Mouse (Mus musculus) Muller cell, postnatal 12 days (primary cell): ENCODE results near the gene Rbms3.

ENCODE experiments used
- DNase-seq: peaks from one replicate; pipeline ENCODE4 v3.0.0-alpha.2; 2015; ENCODE audit errors: inconsistent ontology term

Gene Rbms3

DNA sequence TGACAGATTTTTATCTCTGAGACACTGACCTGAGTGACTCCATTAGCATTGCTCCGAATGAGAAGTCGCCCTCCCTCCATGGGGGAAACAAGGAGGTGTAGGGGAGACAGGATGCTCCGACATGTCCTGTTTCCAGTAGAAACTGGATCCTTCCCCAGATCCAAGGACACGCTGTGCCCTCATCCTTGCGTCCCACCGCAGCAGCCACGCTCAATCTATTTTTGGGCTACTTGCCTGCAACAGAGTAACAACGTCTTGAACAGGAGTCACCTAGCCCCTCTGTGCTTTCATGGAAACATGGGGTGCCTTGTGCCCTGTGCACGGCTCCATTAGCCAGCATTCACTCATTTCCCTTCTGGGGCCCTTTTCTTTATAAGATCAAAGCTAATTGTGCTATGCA is at the start of gene Rbms3:
Gene Rbms3 (minus strand): TSS at position 143 of the 400 bp plus-strand sequence.
- DNase-seq: no peak

DNA sequence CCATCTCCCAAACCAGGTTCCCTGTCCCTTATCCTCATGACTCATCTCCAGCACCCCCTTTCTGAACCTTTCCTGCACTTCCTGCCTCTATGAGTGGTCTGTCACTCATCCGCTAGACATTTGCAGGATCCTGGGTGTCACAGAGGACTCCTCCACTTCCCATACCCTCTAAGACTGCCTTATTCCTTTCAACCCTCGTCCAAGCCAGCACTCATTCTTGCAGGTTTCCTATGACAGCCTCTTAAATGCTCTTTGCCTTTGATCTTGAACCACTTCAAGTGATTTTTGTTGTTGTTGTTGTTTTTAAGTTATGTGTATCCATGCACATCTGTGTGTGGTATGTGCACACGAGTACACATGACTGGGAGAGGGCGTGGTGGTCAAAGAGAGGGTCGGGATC is 43.6 kb upstream of the Rbms3 start:
- no peak for DNase-seq

DNA sequence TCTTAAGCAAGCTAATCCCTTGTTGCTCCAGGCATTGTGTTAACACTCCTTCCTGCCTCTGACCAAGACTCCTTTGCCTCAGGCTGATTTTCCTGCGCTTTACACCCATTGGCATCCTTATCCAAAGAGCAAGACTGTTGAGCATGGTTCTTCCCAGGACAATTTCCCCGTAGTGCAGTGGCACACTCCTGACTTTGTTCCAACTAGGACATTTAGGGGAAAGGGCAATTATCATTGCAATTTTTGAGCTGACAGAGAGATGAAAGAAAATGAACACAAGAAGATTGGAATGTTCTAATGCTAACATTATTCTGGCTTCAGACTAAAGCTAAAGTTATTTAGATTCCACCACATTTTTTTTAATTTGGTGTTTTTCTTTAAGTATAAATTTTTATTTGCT is 24.9 kb upstream of the Rbms3 start:
- DNase-seq: peak; percentile 34

DNA sequence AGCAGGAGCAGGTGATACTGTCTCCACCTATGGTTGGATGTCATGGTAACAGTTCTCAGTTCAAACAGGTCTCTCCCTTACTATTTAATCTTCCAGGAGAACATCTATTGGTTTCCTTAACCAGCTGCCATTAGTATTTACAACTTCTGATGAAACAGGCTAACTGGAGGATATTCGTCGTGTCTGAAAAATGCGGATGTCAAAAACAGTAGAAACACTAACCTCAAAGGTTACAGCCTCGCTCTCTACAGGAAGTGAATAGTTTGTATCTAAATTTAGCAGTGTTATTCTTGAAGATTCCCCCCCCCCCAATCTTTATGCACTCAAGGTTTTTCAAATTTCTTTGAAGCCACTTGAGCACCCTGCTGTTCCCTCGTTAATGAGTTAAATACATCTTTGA is 23.9 kb upstream of the Rbms3 start:
- peak; percentile 27 for DNase-seq

DNA sequence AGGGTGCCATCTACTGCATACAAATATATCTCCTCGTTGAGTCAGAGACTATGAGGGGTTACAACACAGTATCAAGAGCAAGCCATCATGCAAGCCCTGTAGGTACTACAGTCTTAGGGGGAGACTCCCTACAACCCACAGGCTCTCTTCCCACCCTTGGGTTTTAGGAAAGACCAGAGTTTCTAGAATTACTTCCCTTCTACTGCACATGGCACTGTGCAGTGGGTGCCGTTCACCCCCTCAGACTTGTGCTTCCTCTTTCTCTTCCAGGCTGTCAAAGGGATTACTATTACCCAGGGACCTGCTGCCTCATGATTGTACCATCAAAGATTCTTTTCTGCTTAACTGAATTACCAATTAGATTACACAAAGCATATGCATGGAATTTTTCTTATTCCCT is 16.4 kb upstream of the Rbms3 start:
- no peak for DNase-seq

DNA sequence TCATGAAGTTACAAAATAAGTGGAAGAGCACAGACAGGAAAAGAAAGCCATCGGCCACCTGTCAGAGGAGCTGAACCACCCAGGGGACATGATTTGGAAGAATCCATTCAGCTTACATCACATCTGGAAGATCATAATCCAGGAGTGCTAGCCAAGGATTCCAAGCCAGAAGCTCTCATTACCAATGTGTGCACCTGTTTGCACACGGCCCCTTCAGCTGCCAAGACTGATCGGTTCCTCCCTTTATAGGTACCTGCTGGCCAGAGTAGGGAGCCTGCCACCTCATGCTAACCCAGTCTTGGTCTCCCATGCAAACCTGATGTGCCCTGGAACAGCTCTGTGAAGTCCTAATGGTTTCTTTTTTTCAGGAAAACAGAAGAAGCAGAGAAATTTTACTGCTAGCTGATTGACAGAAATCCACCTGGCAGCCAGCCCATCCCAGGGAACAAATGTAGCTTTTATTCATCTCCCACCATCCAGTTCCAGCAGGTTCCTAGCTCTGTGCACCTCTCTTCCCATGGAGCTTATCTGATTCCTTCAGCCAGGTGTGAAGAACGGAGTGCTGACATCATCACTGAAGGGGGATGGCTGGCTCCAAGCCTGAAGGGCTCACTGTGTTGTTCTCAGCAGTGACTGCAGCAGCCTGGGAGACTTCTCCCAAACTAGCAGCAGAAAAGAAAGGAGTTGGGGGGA is 11.5 kb upstream of the Rbms3 start:
- no peak for DNase-seq

DNA sequence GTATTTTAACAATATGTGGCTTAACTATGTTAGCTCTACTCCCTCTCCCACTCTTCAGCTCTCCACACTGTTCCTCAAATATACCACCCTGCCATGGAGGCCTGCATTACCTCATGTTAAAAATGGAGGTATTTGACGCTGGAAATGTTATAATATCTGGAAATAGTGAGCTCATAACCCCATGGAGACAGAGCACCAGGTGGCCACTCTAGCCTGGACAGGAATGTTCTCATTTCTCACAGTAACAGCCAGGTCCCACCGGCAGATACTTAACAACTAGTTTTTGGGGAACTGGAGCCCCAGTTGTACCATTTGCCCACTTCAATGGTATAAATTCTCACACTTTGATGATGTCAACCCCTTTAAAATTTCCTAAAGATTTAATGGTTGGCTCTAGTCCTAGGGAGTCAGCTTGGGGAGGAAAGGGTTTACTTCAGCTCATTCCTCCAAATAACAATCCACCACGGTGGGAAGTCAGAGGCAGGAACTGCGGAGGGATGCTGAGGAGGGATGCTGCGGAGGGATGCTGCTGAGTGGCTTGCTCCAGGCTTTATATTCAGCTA is 9.0 kb upstream of the Rbms3 start:
- DNase-seq: no peak

DNA sequence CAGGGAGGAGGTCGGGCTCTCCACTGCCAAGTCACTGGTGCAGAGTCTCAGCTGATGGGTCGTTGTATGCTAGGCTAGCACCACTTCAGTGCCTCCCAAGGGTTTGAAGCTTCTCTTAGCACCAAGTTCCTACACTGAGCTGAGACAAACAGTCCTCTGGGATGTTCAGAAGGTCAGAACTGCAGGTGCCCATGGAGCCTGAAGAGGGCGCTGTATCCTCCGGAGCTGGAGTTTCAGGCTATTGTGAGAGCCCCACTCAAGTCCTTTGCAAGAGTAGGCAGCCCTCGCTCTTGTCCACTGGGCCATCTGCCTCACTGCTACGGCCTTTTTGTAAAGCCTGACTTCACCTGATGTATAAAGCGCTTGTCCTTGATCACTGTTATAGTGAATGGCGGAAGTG is 6.8 kb upstream of the Rbms3 start:
- no peak for DNase-seq

DNA sequence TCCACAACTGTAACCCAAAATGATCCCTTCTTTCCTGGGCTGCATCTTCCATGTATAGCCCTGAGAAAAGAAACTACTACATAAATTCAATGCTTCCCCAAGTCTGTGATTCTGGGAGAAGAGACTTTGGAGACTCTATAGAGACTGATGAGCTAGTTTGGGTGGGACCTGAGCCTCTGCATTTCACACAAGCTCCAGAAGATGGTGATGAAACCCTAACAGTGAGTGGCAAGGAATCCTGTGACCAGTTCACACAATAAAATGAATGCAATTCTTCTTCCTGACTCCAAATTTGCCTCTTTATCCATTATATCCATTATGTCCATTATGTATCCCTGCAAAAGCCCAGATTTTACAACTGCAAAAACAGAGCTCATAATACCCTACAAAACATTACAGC is 2.5 kb downstream of the Rbms3 start:
- no peak for DNase-seq

DNA sequence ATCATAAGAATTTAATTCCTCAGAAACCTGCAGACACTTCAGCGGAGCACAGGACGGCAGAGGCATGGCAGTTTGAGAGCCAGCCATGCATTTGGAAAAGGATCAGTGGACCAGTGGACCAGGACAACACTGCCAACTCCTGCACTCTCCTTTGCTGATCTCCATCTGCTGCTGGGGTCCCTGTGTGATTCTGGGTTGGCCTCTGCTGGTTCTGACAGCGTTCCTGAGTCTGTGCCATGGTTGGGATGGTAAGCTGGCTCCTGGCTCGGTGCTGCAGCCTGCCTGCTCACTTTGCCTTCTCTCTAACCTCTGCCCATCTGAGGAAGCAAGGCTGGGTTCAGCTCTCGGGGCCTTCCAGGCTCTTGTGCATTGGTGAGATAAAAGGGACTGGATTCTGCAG is 28.9 kb downstream of the Rbms3 start:
- DNase-seq: no peak

DNA sequence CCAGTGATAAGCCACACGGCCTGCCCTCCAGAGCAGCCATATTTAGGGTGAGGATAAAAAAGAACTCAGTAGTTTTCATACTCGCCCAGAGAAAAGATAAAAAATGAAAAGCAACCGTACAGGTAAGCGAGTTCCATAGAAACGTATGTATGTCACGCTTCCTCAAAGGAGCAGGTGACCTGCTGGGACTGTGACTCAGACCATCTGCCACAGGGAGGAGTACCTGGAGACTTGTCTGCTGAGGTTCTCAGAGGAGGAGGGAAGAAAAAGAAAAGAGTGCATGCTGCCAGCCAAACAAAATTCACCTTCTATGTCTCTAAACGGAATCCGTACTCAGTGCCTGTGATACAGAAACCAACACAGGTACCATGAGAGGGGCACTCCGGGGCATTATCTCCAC is 30.4 kb downstream of the Rbms3 start:
- DNase-seq: no peak

DNA sequence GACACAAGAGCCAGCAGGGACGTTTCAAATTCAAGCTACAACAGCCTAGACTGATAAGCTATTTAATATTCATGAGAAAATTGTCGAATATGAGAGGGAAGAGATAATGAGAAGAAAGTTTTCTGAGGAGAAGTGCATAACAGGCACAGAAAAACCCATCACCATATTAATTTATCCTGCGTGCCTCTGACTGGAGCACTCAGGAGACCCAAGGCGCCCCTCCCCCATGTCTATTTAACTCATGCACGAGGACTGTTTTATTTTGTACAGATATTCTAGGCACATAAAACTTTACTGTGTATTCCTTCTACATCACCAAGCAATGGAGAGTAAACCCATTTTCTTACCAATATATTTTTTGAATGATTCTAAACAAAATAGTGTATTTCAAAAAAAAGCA is 33.6 kb downstream of the Rbms3 start:
- DNase-seq: no peak

DNA sequence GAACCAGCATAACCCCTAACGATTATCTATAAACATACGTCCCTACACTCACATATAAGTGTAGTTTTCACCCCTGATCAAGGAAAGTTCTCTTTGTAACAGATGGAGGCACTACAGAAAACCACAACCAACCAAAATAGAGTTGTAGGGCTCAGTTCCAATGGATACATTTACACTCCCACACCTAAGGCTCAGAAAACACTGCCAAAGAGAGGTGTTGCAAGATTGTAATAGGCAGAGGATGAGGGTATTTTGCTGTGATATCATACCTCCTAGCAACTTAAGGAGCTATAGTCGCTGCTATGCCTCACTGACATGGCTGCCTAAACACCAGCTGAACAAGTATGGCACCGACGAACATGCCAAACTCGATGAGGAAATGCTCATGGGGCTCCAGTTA is 44.4 kb downstream of the Rbms3 start:
- DNase-seq: no peak

DNA sequence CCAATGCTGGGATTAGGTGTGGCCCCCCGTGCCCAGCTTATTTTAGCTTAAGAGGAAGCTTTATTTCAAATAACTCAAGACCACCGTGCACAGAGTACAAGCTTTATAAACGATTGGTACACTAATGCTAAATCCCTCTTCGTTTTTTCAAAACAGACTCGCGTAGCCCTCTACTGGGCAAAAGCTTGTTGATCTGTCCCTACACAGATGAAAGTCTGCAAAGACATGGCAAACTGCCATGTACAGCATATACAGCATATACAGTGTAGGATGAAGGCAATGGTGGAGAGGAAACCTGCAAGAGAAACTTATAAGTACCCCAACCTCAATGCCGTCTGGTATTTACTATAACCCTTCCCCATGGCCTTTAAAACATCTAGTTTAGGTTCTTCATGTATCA is 46.1 kb downstream of the Rbms3 start:
- DNase-seq: no peak

DNA sequence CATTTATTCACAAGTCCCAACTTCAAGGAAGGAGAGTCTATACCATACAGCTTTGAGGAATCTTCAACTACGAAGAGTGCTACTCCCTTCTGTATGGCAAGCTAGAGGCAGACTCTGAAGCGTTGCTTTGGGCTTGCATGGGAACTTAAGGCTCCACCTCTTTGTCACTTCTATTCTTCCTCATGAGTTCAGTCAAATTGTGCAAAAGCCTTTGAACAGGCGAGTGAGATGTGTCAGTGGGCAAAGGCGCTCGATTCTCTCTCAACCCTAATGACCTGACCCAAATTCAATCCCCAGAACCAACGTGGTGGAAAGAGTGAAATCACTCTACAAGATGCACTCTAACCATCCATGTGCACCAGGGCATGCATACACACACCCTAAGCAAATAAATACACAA is 47.1 kb downstream of the Rbms3 start:
- peak; percentile 77 for DNase-seq

DNA sequence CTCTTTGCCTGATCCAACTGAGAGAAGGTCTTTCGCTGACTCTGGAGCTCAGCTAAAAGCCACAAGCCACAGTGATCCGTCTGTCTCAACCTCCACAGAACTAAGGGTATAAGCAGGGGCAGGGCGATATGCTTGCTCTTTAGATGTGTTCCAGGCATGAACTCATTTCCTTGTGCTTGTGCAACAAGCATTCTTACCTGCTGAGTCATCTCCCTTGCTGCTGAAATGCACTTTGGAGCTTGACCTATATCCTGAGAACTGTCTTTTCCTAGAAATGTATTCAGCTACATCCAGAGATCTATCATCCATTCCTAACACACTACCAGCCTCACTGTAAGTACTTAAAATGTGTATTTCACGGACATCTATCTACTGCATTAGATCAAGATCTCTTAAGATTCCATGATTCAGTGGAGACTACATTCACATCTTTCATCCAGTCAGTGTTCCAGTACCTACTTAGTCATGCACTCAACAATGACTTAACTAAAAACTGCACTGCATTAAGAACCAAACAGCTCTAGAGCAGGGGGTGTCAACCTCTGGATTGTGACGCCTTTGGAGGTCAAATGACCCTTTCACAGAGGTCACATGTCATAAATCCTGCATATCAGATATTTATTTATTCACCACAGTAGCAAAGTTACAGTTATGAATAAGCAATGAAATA is 58.4 kb downstream of the Rbms3 start:
- peak; percentile 77 for DNase-seq

DNA sequence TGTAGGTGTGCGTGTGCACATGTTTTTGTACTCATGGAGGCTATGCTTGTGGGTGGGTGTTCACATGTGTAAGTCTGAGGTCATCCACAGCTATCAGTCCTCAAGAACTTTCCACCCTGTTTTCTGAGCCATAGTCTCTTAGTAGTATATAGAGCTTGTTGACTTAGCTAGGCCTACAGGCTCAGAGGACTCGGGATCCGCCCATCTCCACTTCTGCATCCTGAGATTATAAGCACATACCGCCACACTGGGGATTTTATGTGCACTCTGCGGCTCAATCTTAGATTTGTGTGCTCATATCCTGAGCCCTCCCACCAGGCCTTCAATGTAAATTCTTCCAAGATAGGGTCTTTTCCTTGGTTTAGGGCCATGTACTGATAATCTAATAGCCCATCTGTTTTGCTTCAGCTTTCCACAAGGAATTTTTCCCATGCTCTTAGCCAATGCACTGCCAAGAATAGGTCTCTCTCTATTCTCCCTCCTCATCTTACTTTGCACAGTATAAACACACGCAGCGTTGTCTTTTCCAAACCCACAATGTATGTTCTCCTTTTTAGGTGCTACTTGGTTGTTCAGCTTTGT is 59.4 kb downstream of the Rbms3 start:
- no peak for DNase-seq

DNA sequence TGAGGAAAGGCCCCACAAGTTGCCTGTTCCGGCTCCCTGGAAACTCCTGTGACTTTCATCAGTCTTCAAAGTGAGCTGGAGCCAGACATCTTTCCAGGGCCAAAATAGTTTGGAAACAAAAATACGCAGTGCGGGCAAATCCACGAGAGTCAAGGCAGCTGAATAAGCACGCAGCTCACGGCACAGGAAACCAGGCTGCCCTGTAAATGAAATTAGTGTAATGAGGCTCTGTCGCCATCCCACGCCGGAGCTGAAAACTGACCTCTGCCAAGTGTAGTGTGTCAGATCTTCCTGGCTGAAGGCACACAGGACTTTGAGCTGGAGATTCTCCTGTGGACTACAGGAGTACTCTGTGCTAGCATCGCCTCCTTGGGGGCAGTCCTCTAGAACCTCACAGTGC is 63.4 kb downstream of the Rbms3 start:
- peak; percentile 38 for DNase-seq

DNA sequence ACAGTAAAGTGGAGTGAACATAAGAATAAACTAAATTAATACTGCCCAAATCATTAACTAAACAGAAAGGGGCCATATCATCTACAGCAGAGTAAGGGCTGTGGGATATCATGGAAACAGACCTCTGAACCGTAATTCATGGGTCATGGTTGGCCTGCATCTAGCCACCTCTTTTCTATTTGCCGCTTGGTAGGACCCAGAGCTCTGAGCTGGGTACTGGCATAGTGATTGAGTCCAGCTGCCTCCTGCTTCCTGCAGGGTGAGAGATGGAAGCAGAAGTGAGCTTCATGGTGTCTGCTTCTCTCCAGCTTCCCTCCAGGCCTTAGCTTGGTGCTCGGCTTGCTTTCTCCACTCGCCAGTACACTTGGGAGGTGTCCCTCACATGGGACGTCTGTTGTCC is 71.2 kb downstream of the Rbms3 start:
- DNase-seq: no peak

DNA sequence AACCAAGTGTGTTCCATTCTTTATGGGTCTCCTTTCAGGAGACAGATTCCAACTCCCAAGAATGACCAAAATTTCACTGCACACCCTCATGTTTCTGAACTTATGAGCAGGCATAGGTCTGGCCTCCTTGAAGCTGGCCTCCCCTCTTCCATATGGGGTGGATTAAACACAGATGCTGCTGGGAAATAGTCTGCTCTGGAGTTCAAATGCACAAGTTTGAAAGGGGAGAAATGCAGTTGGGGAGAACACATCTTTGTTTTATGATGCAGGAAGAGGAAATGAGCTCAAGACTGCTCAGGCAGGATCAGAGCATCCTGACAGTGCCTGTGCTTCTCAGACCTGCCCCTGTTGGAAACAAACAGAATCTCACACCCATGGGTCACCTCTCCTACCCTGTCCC is 75.4 kb downstream of the Rbms3 start:
- DNase-seq: no peak

DNA sequence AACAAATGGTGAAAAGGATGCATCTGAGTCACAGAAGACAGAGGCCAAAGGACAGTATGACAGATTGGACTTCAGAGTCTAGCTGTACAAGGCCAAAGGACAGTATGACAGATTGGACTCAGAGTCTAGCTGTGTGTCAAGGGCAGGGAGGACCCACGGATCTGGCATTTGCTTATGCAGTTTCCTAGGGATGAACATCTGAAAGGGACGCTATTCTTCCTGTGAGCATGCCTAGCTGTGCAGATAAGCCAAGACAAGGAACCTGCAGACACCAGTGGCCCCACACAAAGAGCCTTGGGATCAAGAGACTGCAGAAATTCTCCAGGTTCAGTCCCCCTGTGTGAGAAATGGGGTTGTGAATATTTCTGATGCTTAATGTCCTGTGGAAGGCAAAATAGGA is 100.4 kb downstream of the Rbms3 start:
- DNase-seq: no peak

DNA sequence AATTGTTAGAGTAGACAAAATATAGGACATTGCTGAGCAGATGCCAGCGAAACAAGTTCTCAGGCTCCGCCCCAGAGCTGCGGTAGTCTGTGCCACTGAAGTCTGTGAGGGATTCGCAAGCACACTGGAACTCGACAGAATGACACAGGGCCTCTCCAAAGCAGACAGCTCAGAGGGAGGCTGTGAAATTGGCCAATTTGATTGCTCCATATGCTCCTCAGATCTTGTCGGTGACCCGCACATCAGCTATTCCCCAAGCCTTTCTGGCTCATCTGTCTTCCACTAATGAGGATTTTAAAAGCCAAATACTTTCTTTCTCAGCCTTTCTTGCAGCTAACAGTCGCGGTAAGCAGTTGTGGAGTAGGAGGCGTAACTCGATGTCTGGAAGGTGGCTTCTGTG is 120.8 kb downstream of the Rbms3 start:
- DNase-seq: peak; percentile 81

DNA sequence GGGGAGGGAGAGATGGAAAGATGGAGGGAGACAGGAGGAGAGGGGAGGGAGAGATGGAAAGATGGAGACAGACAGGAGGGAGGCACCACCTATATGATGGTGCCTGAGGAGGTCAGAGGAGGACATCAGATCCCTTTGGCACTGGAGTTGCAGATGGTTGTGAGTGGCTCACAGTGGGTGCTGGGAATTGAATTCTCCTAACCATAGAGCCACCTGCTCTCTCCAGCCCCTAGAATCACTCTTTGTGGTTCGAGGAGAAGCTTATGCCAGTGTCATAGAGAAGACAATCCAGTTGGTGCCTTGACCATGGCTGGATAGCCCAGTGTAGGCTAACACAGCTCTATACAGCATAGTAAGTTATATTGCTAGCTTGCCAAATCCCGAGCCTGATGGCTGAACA is 137.8 kb downstream of the Rbms3 start:
- no peak for DNase-seq
